Mouse (Mus musculus): ENCODE data around the gene Gm13271.
"Not testable (repeated sequence)": the region's sequence is repeated elsewhere in the genome, so short reads cannot be mapped to it uniquely, and the experiment has no call there.

DNA sequence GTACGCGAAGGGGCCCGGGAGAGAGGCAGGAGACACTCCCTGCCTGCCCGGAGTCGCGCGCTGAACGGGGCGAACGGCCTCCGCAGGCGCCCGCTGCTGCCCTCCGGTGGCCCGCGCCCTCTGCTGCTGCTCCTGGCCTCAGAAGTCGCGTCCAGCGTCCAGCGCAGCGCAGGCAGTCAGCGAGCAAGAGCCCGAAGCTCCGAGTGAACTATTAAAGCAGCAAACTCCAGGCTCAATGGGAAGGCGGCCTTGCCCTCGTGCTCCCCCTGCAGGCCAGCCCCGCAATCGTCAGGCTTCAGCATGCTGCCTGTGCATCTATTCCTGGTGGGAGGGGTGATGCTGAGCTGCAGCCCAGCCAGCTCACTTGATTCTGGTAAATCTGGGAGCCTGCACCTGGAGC is 42.4 kb downstream of the Gm13271 start, which contains the start of gene Gm13279:
- not testable (repeated sequence) for TF ChIP-seq CTCF, EP300 (IDR thresholded peaks at IDR 0.05; ENCODE audit: low read depth)
